Mouse (Mus musculus): ENCODE data around the gene Parn.
"Not testable (repeated sequence)": the region's sequence is repeated elsewhere in the genome, so short reads cannot be mapped to it uniquely, and the experiment has no call there.

Parn gene

DNA sequence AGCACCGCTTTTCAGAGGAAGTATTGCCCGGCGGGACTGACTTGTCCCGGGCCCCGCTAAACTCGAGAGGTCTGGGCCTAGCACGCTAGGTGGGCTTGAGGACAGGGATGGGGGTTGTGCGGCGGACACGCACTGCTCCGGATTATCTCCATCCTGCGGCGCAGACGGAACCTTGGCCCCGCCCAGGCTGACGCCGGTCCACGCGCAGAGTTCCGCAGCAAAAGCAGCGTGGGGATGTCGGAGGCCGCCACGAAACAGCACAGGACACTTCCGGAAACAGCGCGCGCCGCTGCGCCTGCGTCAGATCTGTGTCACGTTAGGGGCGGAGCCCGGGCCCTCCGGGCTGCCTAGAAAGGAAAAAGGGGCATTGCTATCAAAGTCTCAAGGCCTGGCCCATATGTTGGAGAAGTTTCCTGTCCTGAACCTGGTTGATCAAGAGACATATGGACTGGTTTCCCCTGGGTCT lies at the start of gene Parn:
Gene Parn (minus strand): TSS at position 293 of the 466 bp plus-strand sequence.
- peak; percentile 84 to 87 for DNase-seq (ENCODE audit: low spot score in 2 of 2)

DNA sequence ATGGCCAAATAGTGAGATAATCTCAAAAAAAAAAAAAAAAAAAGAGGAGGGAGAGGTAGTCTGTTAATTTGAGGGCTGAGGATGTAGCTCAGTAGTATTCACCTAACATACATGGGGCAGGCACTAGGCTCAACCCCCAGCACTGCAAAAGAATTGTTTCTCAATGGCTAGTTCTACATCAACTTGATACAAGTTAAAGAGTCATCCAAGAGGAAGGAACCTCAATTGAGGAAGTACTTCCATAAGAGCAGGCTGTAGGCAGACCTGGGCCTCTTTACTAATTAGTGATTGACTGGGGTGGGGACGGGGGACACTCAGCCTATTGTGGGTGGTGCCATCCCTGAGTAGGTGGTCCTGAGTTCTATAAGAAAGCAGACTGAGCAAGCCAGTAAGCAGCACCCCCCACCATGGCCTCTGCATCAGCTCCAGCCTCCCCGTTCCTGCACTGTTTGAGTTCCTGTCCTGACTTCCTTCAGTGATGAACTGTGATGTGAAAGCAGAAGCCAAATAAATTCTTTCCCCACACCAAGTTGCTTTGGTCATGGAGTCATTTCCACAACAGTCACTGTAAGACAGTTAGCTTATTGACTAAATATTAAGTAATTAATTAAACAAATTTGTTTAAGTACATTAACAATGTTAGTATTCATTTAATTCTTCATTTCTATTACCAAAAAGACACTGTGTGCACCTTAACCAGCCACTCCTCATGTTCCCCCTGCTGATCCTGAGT lies 49.0 kb upstream of the Parn start:
- no peak for DNase-seq (ENCODE audit: low spot score in 2 of 2)

GRCm38 (mm10) chr16:13714910-13715309 lies 46.9 kb upstream of the Parn start:
- DNase-seq (ENCODE audit: low spot score in 2 of 2), result no peak

DNA sequence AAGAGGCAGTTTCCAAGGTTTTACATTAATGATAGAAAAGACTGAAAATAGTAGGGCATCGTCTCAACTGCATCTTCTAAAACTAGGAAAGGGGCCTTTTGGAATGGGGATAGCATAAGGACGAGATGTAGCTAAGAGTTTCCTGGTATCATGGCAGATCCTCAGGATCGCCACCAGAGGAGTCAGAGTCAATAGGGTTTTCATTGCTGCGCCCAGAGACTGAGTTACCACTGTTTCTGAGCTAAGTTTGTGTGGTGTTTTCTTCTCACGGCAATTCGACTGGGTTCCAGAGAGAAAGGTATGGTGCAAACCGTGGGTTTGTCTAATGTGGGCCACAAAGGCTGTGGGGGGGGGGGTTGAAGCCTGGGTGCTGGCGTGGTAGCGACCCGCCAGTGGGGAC lies 36.7 kb upstream of the Parn start:
- no peak for DNase-seq (ENCODE audit: low spot score in 2 of 2)

GRCm38 (mm10) chr16:13702184-13702583 lies 34.2 kb upstream of the Parn start:
- no peak for DNase-seq (ENCODE audit: low spot score in 2 of 2)

- DNase-seq (ENCODE audit: low spot score in 2 of 2), result no peak
Observed at GRCm38 (mm10) chr16:13698998-13699397, 31.0 kb upstream of the Parn start.

- DNase-seq (ENCODE audit: low spot score in 2 of 2), result no peak
Observed at GRCm38 (mm10) chr16:13678601-13679319, 10.8 kb upstream of the Parn start.

GRCm38 (mm10) chr16:13674511-13674910 lies 6.5 kb upstream of the Parn start:
- DNase-seq (ENCODE audit: low spot score in 2 of 2), result no peak

GRCm38 (mm10) chr16:13673114-13673513 lies 5.1 kb upstream of the Parn start:
- DNase-seq (ENCODE audit: low spot score in 2 of 2), result no peak

- DNase-seq (ENCODE audit: low spot score in 2 of 2), result peak in 1 of 2 experiments; percentile 22
Observed at GRCm38 (mm10) chr16:13672386-13672898, 4.5 kb upstream of the Parn start.

- DNase-seq (ENCODE audit: low spot score in 2 of 2), result peak; percentile 63 to 87
Observed at GRCm38 (mm10) chr16:13671685-13672385, 3.9 kb upstream of the Parn start, which contains the start of the genes Bfar and 3110001I22Rik. TSS of gene Bfar (plus strand) at chr16:13671858. TSS of gene 3110001I22Rik (plus strand) at chr16:13671929.

DNA sequence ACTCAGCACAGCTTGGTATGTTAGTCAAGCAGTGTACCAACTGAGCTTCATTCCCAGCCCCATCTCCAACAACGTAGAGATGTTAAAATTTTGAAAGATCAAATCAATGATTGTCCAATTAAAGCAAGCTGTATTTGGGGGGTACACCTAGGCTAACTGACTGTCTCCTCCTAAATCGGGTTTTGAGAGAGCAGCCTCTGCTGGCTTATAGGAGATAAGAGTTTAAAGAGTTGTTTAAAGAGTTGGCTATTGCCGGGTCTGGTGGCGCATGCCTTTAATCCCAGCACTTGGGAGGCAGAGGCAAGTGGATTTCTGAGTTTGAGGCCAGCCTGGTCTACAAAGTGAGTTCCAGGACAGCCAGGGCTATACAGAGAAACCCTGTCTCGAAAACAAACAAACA lies 2.9 kb upstream of the Parn start:
- DNase-seq (ENCODE audit: low spot score in 2 of 2), result not testable (repeated sequence)

DNA sequence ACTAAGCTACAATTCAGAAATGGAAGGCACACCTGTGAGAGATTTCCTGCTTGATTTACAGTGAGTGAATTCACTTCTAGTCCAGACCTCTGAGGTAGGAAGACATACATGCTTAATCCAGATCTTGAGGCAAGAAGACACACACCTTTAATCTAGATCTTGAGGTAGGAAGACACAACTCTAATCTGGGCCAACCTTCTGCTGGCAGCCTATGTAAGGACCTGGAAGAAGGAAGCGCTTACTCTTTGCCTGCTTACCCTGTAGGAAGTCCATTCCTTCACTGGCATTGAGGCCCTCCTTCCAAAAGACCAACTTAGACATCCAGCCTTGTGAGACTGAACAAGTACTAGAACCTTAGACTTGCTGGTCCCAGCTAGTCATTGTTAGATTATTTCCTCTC lies 1.3 kb upstream of the Parn start:
- no peak for DNase-seq (ENCODE audit: low spot score in 2 of 2)

DNA sequence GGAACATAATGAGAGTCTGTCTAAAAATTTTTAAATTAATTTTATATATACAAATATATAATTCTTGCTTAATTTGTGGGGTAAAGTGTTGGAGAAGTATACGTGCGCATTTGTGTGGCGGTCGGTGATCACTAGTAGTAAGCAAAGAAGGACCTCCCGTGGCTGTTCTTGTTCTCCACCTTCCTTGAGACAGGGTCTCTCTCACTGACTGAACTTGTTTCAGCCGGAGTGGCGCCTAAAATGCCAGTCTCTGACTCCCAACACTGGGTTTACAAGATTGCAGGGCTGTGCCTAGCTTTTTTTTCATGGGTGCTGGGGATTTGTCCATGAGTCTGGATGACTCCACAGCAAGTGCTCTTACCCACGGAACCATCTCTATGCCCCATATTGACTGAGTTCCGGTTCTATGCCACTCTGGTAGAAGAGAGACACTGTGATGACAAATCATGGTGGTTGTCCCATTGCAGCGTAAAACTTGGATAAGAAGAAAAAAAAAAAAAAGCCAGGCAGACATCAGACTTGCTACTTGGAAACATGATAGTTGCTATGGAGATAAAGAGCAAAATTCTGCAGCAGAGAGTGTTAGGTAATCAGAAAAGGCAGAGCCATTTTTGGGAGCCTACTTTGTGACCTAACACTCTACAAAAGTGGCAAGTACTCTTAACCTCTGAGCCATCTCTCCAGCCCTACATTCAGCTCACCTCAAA lies 585 bp upstream of the Parn start:
- DNase-seq (ENCODE audit: low spot score in 2 of 2), result no peak

DNA sequence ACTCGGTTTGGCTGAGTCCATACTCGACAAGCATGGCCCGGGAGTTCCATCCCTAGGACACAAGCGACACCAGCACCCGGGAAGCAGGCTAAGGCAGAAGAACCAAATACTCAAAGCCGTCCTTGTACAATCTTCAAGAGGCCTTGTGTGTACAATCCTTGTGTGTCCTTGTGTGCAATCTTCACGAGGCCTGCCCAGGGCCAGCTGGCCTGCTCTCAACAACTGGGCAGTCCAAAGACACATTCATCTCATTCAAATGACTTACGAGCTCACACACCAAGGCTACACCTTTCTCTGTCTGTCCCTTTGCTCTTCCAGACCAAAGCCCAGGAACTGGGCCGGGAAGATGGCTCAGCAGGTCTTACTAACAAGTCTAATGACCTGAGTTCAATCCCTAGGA lies 7.2 kb downstream of the Parn start:
- DNase-seq (ENCODE audit: low spot score in 2 of 2), result no peak

DNA sequence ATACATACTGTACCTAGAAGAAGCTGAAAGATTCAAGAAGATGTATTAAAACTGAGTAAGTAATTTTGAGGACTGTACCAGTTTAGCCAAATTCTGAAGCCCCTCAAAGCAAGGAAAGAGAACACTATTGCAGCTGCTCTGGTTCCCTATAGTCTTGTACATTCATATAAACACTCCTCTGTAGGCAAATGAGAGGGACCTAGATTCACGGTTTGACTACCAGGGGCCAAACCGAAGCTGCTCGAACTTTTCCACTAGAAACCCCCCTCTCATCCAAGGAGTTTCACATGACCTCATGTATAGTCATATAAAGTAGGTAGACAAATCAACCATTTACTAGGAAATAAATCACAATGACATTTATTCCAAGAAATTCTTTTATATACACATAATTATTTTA lies 9.1 kb downstream of the Parn start:
- DNase-seq (ENCODE audit: low spot score in 2 of 2), result no peak

DNA sequence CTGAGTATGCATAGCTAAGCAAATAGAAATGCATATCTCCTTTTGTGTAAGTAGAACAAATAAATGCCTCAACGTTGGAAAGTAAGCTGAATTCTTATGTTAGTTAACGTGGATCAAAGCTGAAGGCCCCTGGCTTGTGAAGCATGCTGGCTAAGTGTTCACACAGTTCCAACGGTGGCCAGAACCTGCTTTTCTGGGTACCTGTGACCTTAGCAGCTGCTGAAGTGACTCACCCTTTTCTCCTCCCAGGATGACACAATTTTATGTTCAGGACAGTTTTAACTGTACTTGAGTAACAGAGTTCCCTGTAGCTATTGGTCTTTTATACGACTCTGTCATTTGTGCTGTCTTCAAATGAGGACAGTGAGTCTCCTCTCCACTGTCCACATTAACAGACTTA lies 22.0 kb downstream of the Parn start:
- no peak for DNase-seq (ENCODE audit: low spot score in 2 of 2)

GRCm38 (mm10) chr16:13644474-13644873 lies 23.5 kb downstream of the Parn start:
- DNase-seq (ENCODE audit: low spot score in 2 of 2), result no peak

- DNase-seq (ENCODE audit: low spot score in 2 of 2), result peak in 1 of 2 experiments; percentile 5
Observed at GRCm38 (mm10) chr16:13640064-13640463, 27.9 kb downstream of the Parn start.

DNA sequence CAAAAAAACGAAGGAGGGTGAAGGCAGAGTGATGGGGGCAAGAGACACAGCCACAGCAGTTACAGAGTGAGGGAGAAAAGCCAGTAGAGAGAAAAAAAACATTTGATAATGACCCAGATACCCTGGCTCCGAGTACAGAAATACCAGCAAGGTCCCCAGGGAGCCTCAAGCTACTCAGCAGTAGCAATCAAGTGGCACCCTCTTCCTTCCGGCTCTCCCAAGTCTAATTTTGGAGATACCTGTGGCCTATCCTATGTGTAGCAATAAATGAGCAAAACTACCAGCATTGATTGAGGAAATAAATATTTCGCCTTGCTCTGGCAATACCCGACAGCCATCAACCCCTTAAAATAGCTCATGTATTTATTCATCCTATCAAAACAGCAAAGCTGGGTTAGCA lies 28.5 kb downstream of the Parn start:
- no peak for DNase-seq (ENCODE audit: low spot score in 2 of 2)

DNA sequence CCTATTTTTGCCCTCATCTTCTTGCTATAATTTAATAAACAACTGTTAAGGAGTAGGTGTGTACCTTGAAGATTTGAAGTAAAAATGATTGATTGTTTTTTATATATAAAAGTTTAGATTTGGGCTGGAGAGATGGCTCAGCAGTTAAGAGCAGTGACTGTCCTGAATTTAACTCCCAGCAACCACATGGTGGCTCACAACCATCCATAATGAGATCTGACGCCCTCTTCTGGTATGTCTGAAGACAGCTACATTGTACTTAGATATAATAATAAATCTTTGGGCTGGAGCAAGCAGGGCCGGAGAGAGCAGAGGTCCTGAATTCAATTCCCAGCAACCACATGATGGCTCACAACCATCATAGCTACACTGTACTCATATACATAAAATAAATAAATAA lies 29.8 kb downstream of the Parn start:
- DNase-seq (ENCODE audit: low spot score in 2 of 2), result not testable (repeated sequence)

All from cerebellum, postnatal 4 days (tissue).